Mouse (Mus musculus): ENCODE data around the gene Tpgs1. TPM values are rescaled to one million over a fixed set of nuclear protein-coding genes. Genes with fewer than 3 reads are reported as not detected.

Tpgs1 gene
- polyA plus RNA-seq, 1 experiment from 2014 or later = 41.4 TPM

GRCm38 (mm10) chr10:79683726-79684640 lies 14.8 kb downstream of the Tpgs1 start:
- H3K36me3 ChIP-seq = peaks cover 53% of the 10 kb centered on the region
- H3K27ac ChIP-seq (replicated peaks) = peak overlapping the region; percentile 84

GRCm38 (mm10) chr10:79684770-79685600 lies 15.8 kb downstream of the Tpgs1 start:
- WGBS = 92% methylated on average over 25 of the region's 25 CpGs
- Histone ChIP-seq H3K27ac (replicated peaks) (peak overlapping the region; percentile 8; the same call in 1 of the 2 replicates), H3K4me2 (peak overlapping the region; percentile 97), H3K4me1 (peaks cover 58% of the 10 kb centered on the region), H3K9me3 (no peaks in the 10 kb centered on the region), H3K9ac (peak overlapping the region; percentile 96), H3K27me3 (replicated peaks) (no peaks in the 10 kb centered on the region), H3K36me3 (peaks cover 61% of the 10 kb centered on the region), H3K4me3 (peak overlapping the region; percentile 87; the same call in 1 of the 2 replicates)
- no peak for ATAC-seq (ENCODE audit: extremely low read depth, insufficient number of reproducible peaks, low FRiP score, low TSS enrichment)

More at GRCm38 (mm10) chr10:79683726-79684640, 14.8 kb downstream of the Tpgs1 start:
- Histone ChIP-seq H3K27me3 (replicated peaks) (no peaks in the 10 kb centered on the region), H3K9ac (peak overlapping the region; percentile 96), H3K9me3 (no peaks in the 10 kb centered on the region), H3K4me1 (peaks cover 58% of the 10 kb centered on the region), H3K4me3 (peak overlapping the region; percentile 87), H3K4me2 (peak overlapping the region; percentile 97)
- no peak for ATAC-seq (ENCODE audit: extremely low read depth, insufficient number of reproducible peaks, low FRiP score, low TSS enrichment)
- 64% methylated on average over 6 of the region's 6 CpGs for WGBS

GRCm38 (mm10) chr10:79686219-79686618 lies 17.1 kb downstream of the Tpgs1 start:
- WGBS = 65% methylated on average over 2 of the region's 2 CpGs
- no peaks in the 10 kb centered on the region for H3K27me3 ChIP-seq (replicated peaks)
- H3K27ac ChIP-seq (replicated peaks) = peak overlapping the region; percentile 88
- H3K4me1 ChIP-seq = peaks cover 50% of the 10 kb centered on the region
- ATAC-seq (ENCODE audit: extremely low read depth, insufficient number of reproducible peaks, low FRiP score, low TSS enrichment) = no peak
- H3K36me3 ChIP-seq = peaks cover 61% of the 10 kb centered on the region
- H3K4me3 ChIP-seq = no peak overlapping the region
- H3K9ac ChIP-seq = peak overlapping the region; percentile 55
- no peaks in the 10 kb centered on the region for H3K9me3 ChIP-seq
- peak overlapping the region; percentile 15; the same call in 1 of the 2 replicates for H3K4me2 ChIP-seq

GRCm38 (mm10) chr10:79686691-79687090 lies 17.5 kb downstream of the Tpgs1 start:
- Histone ChIP-seq H3K36me3 (peaks cover 62% of the 10 kb centered on the region), H3K4me2 (peak overlapping the region; percentile 15; the same call in 1 of the 2 replicates), H3K4me1 (peaks cover 48% of the 10 kb centered on the region), H3K9me3 (no peaks in the 10 kb centered on the region), H3K9ac (peak overlapping the region; percentile 55), H3K27ac (replicated peaks) (peak overlapping the region; percentile 88), H3K4me3 (no peak overlapping the region), H3K27me3 (replicated peaks) (no peaks in the 10 kb centered on the region)
- ATAC-seq (ENCODE audit: extremely low read depth, insufficient number of reproducible peaks, low FRiP score, low TSS enrichment) = no peak
- WGBS = 60% methylated on average over 1 of the region's 1 CpGs

GRCm38 (mm10) chr10:79687513-79687912 lies 18.3 kb downstream of the Tpgs1 start:
- H3K4me2 ChIP-seq = no peak overlapping the region
- H3K9me3 ChIP-seq = peaks cover 3% of the 10 kb centered on the region; the same call in 1 of the 2 replicates
- no peak for ATAC-seq (ENCODE audit: extremely low read depth, insufficient number of reproducible peaks, low FRiP score, low TSS enrichment)
- H3K27me3 ChIP-seq (replicated peaks) = no peaks in the 10 kb centered on the region
- no peak overlapping the region for H3K4me3 ChIP-seq
- peaks cover 66% of the 10 kb centered on the region for H3K36me3 ChIP-seq
- WGBS = 96% methylated on average over 6 of the region's 6 CpGs
- H3K4me1 ChIP-seq = peaks cover 48% of the 10 kb centered on the region
- H3K9ac ChIP-seq = peak overlapping the region; percentile 55; the same call in 1 of the 2 replicates
- H3K27ac ChIP-seq (replicated peaks) = peak overlapping the region; percentile 88

GRCm38 (mm10) chr10:79688720-79689119 lies 19.6 kb downstream of the Tpgs1 start, which contains the start of gene Gzmm:
Gene Gzmm (plus strand): TSS chr10:79689020.
- no peak for ATAC-seq (ENCODE audit: extremely low read depth, insufficient number of reproducible peaks, low FRiP score, low TSS enrichment)
- 79% methylated on average over 4 of the region's 4 CpGs for WGBS
- Histone ChIP-seq H3K4me3 (no peak within 1 kb of the TSS), H3K9ac (no peak within 1 kb of the TSS), H3K4me2 (no peak within 1 kb of the TSS), H3K27ac (replicated peaks) (no peak within 1 kb of the TSS), H3K36me3 (peaks cover 65% of the 10 kb centered on the region), H3K9me3 (peaks cover 3% of the 10 kb centered on the region; the same call in 1 of the 2 replicates), H3K4me1 (peaks cover 37% of the 10 kb centered on the region), H3K27me3 (replicated peaks) (no peaks in the 10 kb centered on the region)

- Histone ChIP-seq H3K4me2 (no peak overlapping the region), H3K9ac (no peak overlapping the region), H3K27me3 (replicated peaks) (no peaks in the 10 kb centered on the region), H3K4me1 (peaks cover 36% of the 10 kb centered on the region), H3K27ac (replicated peaks) (no peak overlapping the region), H3K36me3 (peaks cover 61% of the 10 kb centered on the region), H3K4me3 (no peak overlapping the region), H3K9me3 (peaks cover 3% of the 10 kb centered on the region; the same call in 1 of the 2 replicates)
- 83% methylated on average over 3 of the region's 3 CpGs for WGBS
- no peak for ATAC-seq (ENCODE audit: extremely low read depth, insufficient number of reproducible peaks, low FRiP score, low TSS enrichment)
Observed at GRCm38 (mm10) chr10:79689178-79689577, 20.0 kb downstream of the Tpgs1 start.

- Histone ChIP-seq H3K27me3 (replicated peaks) (no peaks in the 10 kb centered on the region), H3K9ac (no peak overlapping the region), H3K4me1 (peaks cover 32% of the 10 kb centered on the region), H3K36me3 (peaks cover 32% of the 10 kb centered on the region), H3K9me3 (peaks cover 3% of the 10 kb centered on the region; the same call in 1 of the 2 replicates), H3K4me3 (no peak overlapping the region), H3K4me2 (no peak overlapping the region), H3K27ac (replicated peaks) (no peak overlapping the region)
- no peak for ATAC-seq (ENCODE audit: extremely low read depth, insufficient number of reproducible peaks, low FRiP score, low TSS enrichment)
- 100% methylated on average over 2 of the region's 2 CpGs for WGBS
Observed at GRCm38 (mm10) chr10:79691986-79692548, 22.9 kb downstream of the Tpgs1 start.

- peak overlapping the region; percentile 15; the same call in 1 of the 2 replicates for H3K9ac ChIP-seq
- H3K9me3 ChIP-seq = peaks cover 3% of the 10 kb centered on the region; the same call in 1 of the 2 replicates
- H3K4me1 ChIP-seq = peaks cover 34% of the 10 kb centered on the region
- H3K4me2 ChIP-seq = no peak overlapping the region
- H3K27me3 ChIP-seq (replicated peaks) = no peaks in the 10 kb centered on the region
- ATAC-seq (ENCODE audit: extremely low read depth, insufficient number of reproducible peaks, low FRiP score, low TSS enrichment) = no peak
- WGBS = 67% methylated on average over 12 of the region's 12 CpGs
- no peak overlapping the region for H3K27ac ChIP-seq (replicated peaks)
- H3K36me3 ChIP-seq = peaks cover 15% of the 10 kb centered on the region
- H3K4me3 ChIP-seq = no peak overlapping the region
Observed at GRCm38 (mm10) chr10:79693580-79694378, 24.6 kb downstream of the Tpgs1 start.

GRCm38 (mm10) chr10:79694379-79694655 lies 25.1 kb downstream of the Tpgs1 start:
- Histone ChIP-seq H3K27me3 (replicated peaks) (no peaks in the 10 kb centered on the region), H3K36me3 (peaks cover 9% of the 10 kb centered on the region), H3K9ac (peak overlapping the region; percentile 15; the same call in 1 of the 2 replicates), H3K4me1 (peaks cover 34% of the 10 kb centered on the region), H3K4me2 (no peak overlapping the region), H3K4me3 (no peak overlapping the region), H3K9me3 (peaks cover 3% of the 10 kb centered on the region; the same call in 1 of the 2 replicates), H3K27ac (replicated peaks) (no peak overlapping the region)
- WGBS = 67% methylated on average over 6 of the region's 6 CpGs
- ATAC-seq (ENCODE audit: extremely low read depth, insufficient number of reproducible peaks, low FRiP score, low TSS enrichment) = no peak
